Mouse (Mus musculus): ENCODE measurements around the gene Zfp385c. TPM values are rescaled to one million over a fixed set of nuclear protein-coding genes. Genes with fewer than 3 reads are reported as not detected.

Zfp385c gene
- total and polyA plus RNA-seq, 3 experiments: 0.59 to 0.84 TPM; not detected in 1

DNA sequence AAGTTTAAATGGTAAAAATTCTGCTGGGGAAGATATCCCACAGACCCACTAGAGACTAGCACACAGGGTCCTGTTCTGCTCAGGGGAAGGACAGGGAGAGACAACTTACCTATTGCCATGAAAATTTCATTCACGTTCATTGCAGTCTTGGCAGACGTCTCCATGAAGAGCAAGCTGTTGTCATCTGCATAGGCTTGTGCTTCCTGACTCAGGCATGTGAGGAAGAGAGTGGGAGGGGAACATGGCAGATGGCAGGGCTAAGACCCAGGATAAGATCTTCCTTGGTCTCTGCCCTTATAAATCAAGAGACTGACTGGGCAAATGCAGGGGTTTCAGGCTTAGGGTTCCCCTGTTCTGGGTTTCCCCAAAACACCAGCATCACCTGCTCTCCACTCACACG is 24.4 kb upstream of the Zfp385c start:
- no peak for DNase-seq

DNA sequence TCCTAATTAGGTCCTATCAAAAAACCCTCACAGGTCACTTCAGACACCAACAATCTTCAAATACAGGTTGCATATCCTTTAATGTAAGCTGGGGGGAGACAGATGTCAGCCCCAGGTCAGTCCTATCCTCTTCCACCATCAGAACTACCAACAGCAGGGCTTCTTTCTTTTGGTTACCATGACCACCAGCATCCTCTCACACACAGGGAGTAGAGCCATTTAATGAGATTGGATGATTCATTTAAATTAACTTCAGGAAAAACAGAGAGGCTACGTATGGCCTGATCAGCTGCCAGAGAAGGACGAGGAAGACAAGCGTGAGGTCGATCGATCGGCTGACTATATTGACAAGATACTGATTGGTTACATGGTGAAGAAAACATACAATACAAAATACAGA is 22.7 kb upstream of the Zfp385c start:
- DNase-seq: no peak

DNA sequence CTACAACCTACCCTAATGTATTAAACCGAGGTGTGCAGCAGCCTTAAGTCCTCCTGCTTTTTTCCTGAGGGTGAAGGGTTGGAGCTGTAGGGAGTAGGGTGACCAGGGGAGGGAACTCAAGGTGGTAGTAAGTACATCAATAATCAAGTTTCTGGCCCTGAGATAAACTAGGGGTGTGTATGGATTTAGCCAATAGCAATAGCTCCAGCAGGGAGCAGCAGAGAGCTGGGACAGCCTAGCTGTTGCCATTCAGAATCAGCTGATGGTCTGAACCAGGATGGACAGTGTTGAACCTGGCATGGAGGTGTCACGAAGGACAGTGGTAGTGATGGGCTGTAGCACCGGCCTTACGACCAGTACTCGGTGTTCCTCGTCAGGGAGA is 22.3 kb upstream of the Zfp385c start:
- peak; percentile 82 for DNase-seq

DNA sequence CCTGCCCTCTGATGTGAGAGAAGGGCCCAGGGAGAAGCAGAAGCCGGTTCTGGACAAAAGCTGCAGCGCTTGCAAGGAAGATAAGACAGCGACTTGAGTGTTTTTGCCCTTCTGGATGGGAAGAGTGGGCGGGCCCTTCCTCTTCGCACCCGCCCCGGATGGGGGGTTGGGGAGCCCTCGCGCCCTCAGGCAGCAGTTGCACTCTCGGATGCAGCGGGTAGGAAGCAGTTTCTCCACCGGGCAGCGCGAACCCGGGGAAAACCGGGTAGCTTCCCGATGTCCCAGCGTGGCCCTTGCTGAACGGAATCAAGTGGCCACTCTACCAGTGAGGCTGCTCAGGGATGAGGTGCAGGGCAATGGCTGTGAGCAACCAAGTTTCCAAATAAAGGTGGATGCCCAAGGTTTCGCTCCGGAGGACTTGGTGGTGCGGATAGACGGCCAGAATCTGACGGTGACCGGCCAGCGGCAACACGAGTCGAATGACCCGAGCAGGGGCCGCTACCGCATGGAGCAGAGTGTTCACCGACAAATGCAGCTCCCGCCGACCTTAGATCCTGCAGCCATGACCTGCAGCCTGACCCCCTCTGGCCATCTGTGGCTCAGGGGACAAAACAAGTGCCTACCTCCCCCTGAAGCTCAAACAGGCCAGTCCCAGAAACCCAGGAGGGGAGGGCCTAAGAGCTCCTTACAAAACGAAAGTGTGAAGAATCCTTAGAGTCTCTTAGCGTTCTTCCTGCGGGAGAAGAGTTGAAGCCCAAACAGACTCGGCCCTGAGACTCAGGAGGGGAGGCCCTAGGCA is 21.7 kb upstream of the Zfp385c start, which contains the start of gene Hspb9:
TSS of gene Hspb9 (plus strand) at position 116 of the 799 bp plus-strand sequence.
- peak; percentile 87 for DNase-seq

DNA sequence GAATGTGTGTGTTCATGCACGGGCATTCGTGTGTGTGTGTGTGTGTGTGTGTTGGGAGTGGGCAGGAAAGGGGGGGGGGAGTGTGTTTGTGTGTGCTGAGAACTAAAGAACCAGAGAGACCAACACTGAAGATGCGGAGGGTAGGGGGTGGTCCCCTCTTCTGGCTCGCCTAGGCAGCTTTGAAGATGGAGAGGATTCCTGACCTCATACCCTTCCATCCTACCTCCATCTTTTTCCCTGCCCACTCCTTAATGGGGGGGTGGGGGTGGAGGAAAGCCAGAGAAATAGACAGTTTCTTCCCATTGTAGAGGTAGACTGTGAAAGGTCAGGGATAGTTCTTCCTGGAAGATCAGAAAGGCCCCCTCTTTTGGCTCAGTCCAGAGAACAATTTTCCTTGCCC is 20.9 kb upstream of the Zfp385c start:
- no peak for DNase-seq

DNA sequence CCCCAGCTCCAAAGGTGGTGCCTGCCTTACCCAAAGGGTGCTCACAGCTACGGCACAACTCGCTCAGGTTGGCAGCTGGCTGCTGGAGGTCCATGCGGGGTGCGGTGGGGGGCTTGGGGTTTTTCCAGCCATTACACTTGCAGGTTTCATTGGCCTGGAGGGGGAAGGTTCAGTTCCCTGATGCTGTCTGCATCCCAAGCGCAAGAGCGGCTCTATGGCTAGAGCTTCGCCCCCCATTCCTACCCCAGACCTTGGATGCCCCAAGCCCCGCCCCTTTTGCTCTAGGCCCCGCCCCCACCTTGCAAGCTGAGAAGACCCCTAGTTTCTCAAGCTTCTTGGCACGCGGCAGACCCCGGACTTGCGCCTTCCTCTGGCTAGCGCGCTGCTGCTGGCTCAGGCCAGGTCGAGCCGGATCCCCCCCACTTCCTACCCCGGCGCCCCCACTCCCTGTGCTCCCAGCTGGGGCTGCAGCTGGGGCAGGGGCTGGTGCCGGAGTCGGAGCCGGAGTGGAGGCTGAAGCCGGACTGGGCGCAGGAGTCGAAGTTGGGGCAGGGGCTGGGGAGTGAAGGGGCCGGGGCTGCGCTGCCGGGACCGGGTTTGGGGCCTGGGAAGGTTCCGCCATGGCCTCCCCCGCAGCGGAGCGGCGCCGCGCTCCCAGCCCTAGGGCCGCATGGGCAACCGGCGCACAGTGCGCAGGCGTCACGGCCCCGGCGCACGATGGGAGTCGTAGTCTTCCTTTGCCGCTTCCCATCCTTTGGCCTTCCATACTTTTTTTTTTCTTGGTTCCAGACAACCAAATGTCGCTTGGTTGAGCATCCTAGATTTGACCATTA is 19.7 kb upstream of the Zfp385c start, which contains the start of gene Kat2a:
TSS of gene Kat2a (minus strand) at position 683 of the 833 bp plus-strand sequence.
- DNase-seq: peak; percentile 92

DNA sequence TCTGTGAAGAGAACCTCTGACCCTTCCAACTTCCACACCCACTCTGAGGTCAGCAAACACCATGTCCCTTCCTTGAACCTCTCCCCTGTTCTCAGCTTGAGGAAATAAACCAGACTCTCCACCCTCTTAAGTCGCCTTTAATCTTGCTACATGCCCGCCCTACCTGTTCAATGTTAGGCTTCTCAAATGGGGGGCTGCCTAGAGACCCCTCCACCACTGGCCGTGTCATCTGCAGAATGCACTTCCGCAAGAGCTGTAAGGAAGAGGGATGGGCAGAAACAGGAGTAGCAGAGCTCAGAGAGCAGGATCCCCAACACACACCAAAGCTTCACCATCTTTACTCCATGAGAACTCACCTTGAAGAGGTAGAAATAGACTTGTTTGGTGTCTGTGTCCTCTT is 18.7 kb upstream of the Zfp385c start:
- no peak for DNase-seq

DNA sequence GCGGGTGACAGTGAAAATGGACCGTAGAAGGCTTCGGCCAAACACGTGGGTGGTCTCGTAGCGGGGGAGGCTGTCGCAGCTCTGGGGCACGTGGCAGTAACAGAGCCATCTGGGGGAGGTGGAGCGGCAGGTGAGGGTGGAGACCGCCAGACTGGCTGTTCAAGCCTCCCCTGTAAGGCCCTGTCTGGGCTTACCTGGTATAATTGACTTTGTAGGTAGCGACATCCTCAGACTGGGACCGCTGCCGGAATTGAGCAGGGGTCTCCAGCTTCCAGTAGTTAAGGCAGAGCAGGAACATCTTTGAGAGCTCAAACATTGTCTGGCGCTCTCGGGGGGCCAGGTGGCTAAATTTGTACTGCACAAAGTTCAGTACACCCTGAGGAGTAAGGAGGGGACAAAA is 18.3 kb upstream of the Zfp385c start:
- no peak for DNase-seq

DNA sequence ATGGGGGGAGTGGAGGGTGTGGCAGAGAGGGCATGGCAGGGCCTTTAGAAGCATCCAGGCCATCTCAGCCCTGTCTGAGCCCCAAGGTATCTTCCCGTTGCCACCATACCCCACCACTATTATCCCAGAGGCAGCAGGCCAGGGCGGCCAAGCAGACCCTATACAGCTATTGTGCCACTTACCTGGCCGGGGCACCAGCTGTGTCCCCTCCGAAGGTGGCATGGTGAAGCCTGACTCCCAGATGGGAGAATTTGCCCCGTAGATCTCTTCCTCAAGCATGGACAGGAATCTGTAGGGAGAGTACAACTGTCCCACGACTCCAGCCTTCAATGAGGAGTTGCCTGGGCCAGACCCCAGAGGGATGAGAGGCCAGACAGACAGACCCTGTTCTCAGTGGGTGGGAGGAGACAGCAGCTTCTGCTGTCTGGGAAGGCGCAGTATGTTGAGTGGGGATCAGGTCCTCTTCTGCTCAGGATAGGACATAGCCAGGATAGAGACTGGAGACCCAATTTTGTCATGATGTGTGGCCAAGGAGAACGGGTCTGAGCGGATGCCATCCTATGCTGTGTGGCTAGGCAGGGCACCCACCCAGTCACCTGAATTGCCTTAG is 17.1 kb upstream of the Zfp385c start:
- no peak for DNase-seq

DNA sequence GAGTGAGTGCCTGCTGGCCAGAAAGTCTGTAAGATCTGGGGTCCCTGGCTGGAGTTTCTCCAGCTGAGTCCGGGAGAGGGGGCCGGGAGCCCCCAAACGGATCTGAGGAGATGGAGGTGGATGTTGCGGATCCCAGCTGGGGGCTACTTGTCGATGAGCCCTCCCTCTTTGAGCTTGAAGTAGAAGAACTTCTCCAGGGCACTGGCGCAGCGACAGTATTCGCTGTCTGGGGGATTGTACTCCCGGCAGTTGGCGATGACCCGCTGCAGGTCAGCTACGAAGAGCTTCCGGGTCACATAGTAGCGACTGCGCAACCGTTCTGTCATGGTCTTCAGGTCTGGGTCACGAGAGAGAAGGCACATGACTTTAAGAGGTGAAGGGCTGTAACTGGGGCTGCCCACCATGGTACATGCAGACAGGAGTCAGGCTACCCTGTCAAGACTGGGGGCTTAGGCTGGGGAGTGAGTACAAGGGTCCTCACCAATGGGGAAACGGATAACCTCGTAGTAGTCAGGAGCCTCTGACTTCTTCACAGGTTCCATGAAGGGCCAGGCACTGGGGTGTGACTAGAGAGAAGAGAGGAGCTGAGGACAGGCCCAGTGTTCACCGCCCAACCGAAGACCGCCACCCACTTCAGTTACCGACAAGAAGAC is 13.0 kb upstream of the Zfp385c start:
- DNase-seq: no peak

DNA sequence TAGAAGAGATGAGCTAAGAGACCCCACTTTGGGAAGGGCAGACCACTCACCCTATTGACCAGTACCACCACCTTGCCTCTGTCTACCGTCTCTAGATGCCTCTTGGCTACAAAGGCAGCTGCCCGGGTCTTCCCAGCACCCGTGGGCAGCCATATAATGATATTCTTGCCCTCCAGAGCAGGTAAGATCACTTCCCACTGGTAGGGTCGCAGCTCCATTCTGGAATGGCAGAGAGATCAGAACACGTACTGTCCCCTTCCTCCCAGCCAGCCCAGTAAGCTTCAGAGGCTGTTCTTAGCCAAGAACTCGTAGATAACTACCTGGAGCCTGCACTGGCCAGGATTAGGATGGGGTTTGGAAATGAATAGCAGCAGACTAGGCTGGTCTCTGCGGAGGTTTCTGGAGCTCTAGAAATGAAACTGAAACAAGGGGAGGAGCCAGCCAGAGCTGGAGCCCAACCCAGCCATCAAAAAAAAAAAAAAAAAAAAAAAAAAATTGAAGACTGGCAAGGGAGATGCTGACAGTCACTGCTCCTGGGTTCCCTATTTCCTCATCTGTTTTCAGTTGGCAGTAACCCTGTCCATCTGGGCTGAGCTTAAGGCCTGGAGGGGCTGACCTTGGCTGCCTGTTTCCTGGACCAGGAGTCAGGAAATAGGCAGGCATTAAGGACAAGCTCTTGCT is 11.7 kb upstream of the Zfp385c start, which contains the start of gene Dhx58:
TSS of gene Dhx58 (minus strand) at position 421 of the 681 bp plus-strand sequence.
- peak; percentile 71 for DNase-seq

DNA sequence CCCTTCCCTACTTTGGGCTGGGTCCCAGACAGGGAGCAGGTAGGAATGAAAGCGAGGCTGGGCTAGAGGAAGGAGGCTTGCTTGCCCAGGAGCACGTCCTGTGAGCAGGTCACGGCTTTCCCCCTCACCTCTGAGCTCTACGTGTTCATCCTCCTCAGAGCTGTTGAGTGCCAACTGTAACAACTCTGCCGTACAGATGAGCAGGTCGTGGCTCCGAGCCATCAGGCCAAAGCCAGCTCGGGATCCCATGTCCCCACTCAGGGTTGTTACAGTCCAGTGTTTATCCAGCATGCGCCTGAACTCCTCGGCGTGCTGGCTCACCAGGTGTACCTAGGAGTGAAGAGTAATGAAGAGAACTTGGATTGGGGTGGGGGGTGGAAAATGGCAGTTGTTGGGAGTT is 11.1 kb upstream of the Zfp385c start:
- no peak for DNase-seq

DNA sequence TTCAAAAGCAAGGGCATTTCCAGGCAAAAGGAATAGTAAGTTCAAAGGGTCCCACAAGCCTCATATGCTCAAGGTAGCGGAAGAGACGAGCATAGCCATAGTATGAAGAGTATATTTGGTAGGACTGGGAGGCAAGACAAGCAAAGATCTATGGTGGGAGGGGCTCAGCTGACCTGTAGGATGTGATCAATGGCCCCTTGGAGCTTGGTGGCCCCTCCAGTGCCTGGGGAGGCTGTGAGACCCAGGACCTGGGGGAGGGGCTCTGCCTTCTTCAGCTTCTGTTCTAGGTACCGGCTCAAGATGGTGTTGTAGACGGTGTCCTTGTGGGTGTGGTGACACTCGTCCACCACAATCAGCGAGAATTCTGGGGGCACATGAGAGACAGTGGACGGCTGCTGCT is 10.7 kb upstream of the Zfp385c start:
- no peak for DNase-seq

DNA sequence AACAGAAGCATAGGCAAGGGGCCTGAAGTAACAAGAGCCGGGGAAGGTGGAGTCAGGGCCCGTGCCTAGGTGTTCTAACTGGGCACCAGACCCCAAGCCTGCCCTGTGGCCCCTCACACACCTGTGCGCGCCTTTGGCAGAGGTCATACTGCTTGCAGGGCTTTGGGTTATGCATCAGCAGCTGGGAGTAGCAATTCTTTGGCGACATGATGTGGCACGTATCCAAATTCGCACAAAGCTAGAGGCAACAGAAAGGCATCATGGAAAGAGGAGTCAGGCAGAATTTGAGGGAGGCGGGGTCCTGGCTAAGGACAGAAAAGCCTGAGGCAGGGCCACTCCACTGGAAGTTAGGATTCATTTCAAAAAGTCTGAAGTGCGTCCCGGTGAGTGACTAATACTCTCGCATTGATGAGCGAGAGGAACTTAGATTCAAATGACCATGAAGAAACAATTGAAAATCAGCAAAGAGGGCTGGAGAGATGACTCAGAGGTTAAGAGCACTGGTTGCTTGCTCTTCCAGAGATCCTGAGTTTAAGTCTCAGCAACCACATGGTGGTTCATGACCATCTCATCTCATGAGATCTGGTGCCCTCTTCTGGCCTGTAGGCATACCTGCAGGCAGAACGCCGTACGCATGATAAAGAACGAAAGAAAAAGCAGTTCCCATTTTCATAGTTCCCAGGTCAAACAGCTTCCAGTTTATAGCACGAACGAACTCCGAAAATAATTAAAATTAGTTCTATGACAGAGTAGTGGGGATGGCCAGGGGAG is 10.0 kb upstream of the Zfp385c start:
- DNase-seq: peak; percentile 74

DNA sequence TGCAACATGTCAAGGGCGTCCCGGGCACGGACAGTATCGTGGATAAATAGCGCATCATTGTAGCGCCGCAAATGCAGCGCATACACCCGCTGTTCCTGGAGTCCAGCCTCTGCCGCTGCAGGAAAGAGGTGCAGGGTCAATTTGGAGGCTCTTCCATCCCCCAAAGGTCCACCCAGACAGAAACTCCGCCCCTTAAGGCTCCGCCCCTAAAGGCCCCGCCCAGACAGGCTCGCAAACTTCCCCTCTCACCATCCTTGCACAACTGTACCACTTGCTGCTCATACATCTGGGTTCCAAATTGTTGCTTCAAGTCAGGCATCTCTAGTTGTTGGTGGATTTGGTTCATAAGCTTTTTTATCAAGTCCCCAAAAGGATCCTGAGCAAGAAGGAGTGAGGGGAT is 9.0 kb upstream of the Zfp385c start:
- peak; percentile 92 for DNase-seq

DNA sequence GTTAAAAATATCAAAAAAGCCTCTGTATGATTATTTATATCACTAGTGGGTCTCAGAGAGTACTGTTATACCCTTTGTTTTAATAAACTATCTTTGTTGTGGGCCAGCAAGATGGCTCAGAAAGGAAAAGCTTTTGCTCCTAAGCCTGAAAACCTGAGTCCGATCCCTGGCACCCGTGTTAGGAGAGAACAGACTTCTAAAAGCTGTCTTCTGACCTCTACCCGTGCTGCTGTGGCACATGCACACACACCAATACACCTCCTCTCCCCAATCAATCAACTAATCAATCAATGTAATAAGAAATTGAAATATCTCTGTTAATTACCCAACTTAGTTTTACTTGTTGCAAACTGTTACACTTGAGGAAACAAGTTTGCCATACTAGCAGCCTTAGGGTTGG is 8.5 kb upstream of the Zfp385c start:
- no peak for DNase-seq

DNA sequence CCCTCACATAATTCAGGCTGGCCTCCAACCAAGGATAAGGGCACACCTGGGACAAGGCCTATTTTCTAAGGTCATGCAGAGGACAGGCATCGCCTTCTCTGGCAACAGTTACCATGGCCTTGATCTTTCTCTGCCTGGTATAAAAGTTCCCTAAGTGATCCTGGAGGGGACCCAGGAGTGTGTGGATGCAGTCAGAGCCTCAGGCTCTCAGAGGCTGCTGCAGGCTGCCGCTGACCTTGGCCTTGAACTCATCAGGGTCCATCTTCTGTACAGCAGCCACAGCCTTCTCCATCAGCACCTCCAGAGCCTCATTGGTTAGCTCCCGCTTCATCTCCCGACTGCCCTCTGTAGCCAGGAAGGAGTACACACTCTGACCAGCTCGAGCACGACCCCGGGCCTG is 5.7 kb upstream of the Zfp385c start:
- DNase-seq: peak; percentile 78

DNA sequence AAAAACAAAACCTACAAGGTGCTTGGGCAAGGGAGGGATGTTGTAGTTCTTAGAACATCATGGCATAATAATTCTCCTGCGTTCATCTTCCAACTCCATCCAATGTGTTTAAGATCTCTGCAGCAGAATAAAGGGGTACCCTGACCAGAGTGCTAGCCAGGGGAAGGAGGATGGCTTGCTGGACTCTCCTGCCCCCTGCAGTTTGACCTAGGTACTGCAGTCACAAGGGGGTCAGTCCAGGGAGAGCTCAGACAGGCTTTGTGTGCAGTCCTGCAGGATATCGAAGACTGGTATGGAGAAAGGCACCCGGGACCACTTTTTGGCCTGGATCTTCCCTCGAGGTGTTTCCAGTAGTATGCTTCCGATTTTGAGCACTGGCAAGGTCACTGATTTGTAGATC is 2.7 kb upstream of the Zfp385c start:
- DNase-seq: peak; percentile 82

DNA sequence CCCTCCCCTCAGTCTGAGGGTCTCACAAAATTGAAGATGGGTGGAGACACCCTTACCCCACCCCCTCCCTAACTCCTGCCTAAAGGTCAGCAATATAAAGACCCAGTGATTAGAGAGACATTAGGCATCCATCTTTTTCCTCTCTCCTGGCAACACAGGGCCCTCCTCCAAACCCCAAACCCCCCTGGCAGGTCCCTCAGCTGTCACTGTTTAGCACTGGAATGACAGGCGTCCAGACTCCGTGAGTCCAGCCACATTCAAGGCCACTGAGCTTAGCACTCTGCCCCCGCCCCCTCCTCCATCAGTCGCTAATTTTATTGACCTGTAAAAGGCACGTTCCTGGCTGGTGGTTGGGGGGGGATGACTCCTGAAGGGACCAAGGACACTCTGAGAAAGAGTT is 899 bp upstream of the Zfp385c start:
- DNase-seq: no peak

DNA sequence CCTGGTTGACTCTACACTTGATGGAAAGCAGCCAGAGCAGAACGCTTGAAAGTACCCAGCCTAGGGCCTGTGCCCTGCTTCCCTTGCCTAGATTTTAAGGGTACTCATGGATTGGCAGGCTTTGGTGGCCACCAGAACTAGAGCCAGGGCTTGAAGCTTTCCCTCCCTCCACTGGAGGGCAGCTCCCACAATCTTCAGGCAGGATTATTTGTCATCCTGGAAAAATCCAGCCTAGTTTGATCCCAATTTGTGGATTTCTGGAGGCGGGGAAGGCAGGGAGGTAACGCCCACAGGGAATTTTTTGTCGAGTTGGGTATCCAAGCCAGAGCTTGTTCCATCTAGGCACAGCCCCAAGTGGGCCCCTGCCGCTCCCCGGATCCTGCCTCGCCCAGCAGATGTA is 1.9 kb downstream of the Zfp385c start:
- no peak for DNase-seq

DNA sequence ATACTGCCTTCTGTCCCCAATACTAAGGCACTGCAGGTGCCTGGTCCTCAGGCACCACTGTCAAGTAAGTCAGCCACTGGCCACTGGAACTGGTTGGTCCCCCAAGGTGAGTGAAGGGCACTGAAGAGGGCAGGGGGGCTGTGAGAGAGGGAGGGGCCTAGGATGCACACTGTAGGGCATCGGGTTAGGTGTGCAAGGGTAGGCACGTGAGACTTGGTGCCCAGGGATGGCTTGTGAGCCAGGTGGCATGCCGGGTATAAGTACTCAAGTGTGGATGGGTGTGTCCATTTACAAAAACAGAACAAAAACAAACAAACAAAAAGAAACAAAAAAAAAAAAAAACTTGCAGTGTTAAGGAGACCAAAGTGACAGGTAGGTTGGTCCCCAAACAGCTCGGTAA is 3.8 kb downstream of the Zfp385c start:
- DNase-seq: no peak
